Mouse (Mus musculus) naive thymus-derived CD4-positive, alpha-beta T cell, adult 2 months (primary cell): ENCODE results near the gene Il17c.
A peak's percentile ranks its signal among the peaks of the same experiment; 100 is the strongest.

Experiments used
- DNase-seq: peaks from one replicate; pipeline ENCODE4 v3.0.0-alpha.2; 2011; ENCODE audit warnings: low read depth

Il17c gene

GRCm38 (mm10) chr8:122421376-122422070 is at the start of gene Il17c:
TSS of gene Il17c (plus strand) at chr8:122422020.
- no peak for DNase-seq

GRCm38 (mm10) chr8:122375320-122375719 is 46.5 kb upstream of the Il17c start:
- DNase-seq = peak; percentile 21

DNA sequence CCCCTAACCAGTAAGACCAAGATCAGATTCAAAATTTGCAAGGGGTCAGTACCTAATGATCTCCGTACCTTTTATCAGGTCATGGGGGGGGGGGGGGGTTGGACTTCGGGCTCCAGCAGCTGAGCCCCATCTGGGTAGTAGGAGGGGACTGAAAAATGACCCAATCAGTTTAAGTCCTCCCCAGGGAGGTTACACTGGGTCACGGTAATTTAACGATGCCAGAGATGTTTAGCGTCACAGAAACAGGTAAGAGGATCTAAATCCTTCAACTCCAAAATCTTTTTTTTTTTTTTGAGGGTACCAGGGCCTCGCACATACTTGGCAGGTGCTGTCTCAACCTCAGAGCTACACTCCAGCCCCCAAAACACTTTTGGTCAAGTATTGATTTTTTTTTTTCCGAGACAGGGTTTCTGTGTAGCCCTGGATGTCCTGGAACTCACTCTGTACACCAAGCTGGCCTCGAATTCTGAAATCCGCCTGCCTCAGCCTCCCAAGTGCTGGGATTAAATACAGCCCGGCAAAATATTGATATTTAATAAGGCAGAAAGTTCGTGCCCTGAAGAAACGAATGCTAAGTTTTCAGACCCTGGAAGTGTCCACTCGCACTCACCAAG is 46.0 kb upstream of the Il17c start:
- no peak for DNase-seq

DNA sequence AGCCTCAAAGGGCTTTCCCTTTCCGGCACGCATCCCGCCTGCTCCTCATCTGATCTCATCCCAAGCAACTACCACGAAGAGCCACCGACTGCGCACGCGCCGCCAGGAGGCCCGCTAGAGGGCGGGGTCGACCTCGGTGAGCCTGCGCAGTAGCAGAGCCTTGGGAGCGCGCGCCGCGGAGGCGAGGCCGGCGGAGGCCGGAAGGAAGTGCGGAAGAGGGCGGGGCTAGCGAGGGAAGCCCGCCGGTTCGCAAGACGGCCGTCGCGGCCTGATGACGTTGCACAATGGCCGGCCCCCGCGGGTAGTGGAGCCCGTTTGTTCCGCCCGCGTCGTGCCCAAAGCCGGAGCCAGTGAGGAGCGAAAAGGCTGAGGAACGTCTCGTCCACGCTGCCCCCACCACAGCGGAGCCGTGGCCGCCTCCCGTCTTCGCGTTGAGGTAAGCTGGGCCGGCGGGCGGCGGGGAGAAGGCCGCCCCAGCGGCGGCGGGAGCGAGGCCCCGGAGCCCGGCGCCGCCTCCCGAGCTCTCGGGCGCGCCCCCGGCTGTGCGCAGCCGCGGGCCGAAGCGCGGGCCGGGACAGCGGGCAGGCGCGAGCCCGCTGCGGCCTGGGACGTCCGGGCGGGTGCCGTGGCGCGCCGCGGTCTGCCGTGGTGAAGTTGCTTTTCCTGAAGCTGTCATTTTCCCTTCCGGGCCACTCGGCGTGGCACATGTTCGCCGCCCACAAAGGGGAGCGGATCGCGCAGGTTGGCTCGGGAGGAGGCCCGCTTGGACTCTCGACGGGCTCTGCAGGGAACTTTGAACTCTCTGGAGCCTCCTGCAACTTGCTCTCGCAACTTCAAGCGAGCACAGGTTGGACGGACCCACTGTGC is 45.2 kb upstream of the Il17c start, which contains the start of gene Zc3h18:
Gene Zc3h18, plus strand, starts transcription at position 245 of the 867 bp plus-strand sequence.
- DNase-seq = peak; percentile 99

- no peak for DNase-seq
These were observed 38.8 kb upstream of the Il17c start for GRCm38 (mm10) chr8:122383039-122383438.

DNA sequence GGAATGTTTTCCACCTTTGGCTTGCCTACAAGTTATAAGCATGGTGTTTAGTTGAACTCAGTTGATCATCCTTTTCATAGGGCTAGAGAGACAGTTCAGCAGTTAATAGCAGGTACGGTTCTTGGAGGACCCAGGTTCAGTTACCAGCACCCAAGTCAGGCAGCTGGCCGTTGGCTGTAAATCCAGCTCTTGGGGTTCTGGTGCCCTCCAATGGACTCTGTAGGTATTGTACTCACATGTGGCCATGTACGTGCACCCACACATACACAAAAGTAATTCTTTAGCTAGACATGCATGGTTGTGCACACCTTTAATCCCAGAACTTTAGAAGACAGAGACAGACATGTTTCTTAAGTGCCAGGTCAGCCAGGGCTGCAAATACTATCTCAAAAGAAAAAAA is 32.5 kb upstream of the Il17c start:
- DNase-seq = peak; percentile 14

- no peak for DNase-seq
These were observed 31.1 kb upstream of the Il17c start for GRCm38 (mm10) chr8:122390758-122391157.

DNA sequence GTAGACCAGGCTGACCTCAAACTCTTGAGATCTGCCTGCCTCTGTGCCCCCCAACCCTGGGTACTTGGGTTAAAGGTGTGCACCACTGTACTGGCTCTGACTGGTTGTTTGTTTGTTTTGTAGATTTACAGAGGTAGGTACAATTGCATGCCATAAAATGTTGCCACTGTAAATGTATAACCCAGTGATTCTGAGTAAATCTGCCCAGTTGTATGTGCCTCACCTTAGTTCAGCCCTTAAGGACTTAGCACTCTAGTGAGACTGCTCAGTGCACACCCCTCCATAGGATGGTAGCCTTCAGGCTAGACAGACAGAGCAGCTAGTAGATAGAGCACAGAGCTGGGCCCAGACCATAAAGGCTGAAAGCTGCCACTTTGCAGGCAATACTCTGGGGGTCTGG is 28.1 kb upstream of the Il17c start:
- DNase-seq = no peak

DNA sequence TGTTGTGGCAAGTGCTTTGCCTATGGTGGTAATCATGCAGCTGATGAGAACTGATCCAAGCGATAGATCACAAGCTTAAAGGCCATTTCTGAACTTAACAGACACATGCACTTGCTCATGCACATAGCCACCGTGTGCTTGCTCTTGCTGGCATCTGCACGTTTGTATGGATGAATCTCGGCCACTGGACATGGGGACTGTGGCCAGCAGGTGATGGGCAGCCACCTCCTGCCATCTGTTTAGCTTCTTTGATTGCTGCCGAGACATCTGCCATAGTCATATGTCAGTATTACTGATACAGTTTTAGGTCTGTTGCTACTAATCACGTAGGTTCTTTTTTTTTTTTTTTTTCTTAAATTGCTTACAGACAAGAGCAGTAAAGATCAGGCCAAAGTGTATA is 26.5 kb upstream of the Il17c start:
- DNase-seq = no peak

- no peak for DNase-seq
These were observed 23.6 kb upstream of the Il17c start for GRCm38 (mm10) chr8:122398186-122398585.

DNA sequence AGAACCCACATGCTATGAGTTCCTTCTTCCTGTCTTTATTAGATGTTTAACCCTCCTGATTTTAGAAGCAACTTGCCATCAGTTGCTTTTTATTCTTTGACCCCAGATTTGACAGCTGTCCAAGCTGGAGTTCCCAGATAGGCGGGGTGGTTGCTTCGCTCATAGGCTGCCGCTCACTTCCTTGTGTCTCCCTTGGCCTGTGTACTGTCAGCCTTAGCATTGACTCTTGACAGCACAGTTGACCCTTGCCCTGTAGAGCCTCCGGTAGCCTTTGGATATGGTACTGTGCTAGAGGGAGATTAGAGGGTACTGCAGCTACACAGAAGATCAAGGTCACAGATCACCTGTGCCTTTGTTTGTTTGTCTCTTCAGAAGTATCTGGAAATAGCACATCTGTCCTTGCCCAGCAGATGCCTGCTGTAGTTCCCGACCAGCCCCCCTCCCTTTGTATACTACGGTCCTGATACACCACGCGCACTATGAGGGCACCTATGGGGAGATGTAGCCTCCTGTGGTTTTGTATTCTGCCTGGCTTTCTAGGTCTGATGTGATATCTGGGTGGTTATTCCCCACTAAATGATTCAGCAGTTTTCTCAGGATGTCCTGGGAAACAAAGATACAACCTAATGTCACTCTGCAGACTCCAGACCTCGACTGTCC is 16.5 kb upstream of the Il17c start:
- DNase-seq = no peak

- no peak for DNase-seq
These were observed 14.1 kb upstream of the Il17c start for GRCm38 (mm10) chr8:122407678-122408077.

DNA sequence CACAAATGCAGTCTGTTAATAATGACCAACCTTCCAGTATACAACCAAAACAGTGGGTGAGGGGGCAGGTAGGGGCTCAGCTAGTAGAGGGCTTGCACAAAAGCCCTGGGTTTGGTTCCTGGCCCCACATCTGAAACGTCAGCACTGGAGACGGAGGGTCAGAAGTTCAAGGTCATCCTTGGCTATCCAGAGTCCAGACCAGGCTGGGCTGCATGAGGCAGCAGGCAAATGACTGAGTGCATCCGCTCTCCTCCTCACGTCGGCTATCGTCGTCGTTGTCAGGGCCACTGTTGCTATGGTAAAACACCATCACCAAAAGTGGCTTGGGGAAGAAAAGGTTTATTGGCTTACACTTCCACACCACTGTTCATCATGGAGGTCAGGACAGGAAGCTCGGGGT is 7.5 kb upstream of the Il17c start:
- DNase-seq = no peak

- DNase-seq = no peak
These were observed 6.3 kb upstream of the Il17c start for GRCm38 (mm10) chr8:122415554-122415953.

DNA sequence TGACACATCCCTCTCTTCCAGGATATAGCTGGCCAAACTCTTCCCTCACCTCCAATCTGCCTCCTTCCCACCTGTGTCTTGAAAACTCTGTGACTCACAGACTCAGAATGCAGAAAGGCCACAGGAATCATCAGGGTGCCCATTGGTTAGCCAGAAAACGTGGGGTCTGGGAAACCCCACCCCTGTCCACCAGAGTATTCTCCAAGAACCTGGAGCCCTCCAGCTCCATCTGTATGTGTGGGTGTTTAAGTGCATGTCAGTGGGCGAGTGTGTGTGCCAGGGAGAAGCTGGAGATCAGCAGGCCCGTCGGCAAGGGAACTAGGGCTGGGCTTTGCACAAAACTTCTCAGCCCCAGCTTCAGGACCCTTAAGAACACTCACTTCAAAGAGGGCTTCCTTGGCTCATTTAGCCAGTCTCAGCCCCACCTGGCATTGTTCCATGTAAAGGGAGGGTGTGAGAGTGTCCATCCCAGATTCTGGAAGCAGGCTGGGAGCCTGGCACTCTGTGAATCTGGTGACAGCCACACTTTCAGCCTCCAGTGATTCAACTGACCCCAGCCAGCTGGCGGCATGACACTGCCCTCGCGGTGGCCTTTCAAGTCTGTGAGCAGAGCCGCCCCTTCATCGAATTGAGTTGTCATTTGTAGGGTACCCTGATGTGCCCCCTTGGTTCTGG is 1.8 kb upstream of the Il17c start:
- no peak for DNase-seq

DNA sequence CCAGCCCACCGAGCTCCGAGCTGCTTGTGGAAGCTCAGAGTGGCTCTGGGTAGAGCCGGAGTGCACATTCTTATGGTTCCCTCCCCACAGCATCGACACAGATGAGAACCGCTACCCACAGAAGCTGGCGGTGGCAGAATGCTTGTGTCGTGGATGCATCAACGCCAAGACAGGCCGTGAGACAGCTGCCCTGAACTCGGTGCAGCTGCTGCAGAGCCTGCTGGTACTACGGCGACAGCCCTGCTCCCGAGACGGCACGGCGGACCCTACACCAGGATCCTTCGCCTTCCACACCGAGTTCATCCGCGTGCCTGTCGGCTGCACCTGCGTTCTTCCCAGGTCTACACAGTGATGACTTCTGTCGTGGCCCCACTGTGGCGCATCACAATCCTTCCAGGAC is 1.4 kb downstream of the Il17c start:
- DNase-seq = no peak

GRCm38 (mm10) chr8:122423659-122424058 is 1.8 kb downstream of the Il17c start:
- no peak for DNase-seq

DNA sequence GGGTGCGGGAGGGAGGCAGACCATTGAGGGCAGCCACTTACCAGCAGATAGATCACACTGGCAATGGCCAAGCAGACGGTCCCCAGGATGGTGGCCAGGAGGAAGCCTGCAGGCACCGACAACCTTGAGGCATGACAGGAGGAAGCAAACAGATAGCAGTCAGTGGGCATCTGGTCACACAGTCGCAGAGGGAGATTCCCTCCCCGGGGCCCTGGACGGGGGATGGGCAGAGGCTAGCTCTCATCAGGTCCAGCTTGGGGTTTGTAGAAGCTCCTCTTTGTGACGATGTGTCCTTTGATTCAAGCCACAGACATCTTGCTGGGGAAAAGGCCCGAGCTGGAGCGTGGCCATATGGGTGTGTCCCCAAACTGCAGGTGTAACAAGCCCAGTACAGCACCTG is 4.3 kb downstream of the Il17c start:
- no peak for DNase-seq

DNA sequence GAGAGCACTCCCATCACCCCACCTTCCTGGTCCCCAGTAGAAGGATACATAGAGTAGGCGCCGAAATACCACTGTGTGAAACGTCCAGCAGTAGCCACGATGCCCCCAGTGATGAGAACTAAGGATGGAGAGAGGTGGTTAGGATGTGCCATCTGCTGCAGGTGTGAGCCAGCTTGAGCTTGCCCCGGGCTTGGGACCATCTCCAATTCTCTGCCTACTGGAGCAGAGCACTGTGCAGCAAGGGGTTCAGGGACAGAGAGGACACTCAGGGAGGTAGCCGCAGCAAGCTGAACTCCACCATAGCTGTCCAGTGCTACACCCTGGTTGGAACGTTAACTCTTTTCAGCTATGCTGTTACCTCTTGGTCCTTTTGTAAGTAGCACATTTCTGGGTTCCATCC is 5.8 kb downstream of the Il17c start:
- DNase-seq = no peak

DNA sequence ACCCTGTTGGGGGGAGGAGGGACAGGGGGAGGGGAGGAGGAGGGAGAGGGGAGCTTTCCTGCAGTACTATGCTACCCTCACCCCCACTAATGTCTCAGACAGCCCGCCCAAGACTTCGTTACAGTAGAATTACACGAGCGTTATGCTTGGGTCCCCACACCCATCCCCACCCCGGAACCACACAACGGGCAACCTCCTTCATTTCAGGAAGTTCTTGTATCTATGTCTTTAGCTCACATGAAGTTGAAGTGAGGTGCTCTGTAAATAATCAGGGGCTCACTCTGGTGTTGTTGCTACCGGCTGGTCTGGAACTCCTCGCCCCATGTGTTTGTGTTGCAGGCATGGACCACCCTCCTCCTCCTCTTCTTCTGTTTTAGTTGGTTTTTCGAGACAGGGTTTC is 6.3 kb downstream of the Il17c start:
- DNase-seq = no peak

- DNase-seq = no peak
These were observed 8.3 kb downstream of the Il17c start for GRCm38 (mm10) chr8:122430058-122430636.
